Mouse (Mus musculus): Measurements from ENCODE around the gene Acbd3.

Gene Acbd3

GRCm38 (mm10) chr1:180725704-180726179 is at the start of gene Acbd3:
Acbd3 (plus strand) TSS chr1:180726043.
- peak; percentile 90 to 93 for DNase-seq (ENCODE audit: low spot score in 2 of 2)

DNA sequence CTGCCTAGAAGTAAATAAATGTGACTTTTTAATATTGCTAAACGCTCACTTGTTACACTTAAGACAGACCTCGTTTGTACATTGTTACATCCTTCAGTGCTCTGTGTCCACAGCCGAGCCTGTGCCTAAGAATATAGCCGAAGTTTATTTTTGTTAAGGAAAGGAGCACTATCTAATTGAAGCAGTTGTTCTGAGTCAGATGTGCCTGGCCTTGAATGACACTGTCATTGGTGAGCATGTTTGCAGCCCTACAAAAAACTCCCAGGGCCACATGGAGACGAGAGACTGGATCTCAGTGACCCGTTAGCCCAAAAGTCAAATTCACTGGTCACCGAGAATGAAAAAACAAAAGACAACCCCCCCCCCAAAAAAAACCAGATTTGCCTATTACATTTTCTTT is 34.6 kb upstream of the Acbd3 start:
- DNase-seq (ENCODE audit: low spot score in 2 of 2), result no peak

GRCm38 (mm10) chr1:180696626-180697352 is 29.1 kb upstream of the Acbd3 start, which contains the start of gene Mixl1:
Mixl1 (minus strand) TSS chr1:180697034.
- DNase-seq (ENCODE audit: low spot score in 2 of 2), result no peak

- DNase-seq (ENCODE audit: low spot score in 2 of 2), result no peak
These were observed 27.8 kb upstream of the Acbd3 start for GRCm38 (mm10) chr1:180698063-180698462.

GRCm38 (mm10) chr1:180703400-180703799 is 22.4 kb upstream of the Acbd3 start:
- DNase-seq (ENCODE audit: low spot score in 2 of 2), result no peak

DNA sequence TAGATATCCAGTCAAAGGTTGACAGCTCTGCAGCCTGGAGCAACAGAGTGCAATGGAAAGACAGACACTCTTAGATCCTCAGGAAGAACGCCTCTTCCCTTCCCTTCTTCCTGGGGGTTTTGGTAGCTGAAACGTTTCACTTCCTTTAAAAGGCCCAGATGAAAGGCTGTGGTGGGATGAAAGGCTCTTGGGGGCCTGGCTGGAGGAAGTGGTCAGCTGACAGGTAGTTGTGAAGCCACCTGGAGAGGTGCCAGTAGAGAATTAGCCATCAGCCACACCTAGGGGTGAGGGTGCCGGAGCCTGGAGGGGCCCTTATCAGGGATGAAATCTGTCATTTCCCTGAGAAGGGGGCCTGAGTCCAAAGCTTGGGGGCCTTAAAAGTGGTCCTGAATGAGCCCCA is 18.5 kb upstream of the Acbd3 start:
- DNase-seq (ENCODE audit: low spot score in 2 of 2), result no peak

GRCm38 (mm10) chr1:180707813-180708212 is 18.0 kb upstream of the Acbd3 start:
- no peak for DNase-seq (ENCODE audit: low spot score in 2 of 2)

GRCm38 (mm10) chr1:180708935-180709776 is 16.7 kb upstream of the Acbd3 start:
- no peak for DNase-seq (ENCODE audit: low spot score in 2 of 2)

DNA sequence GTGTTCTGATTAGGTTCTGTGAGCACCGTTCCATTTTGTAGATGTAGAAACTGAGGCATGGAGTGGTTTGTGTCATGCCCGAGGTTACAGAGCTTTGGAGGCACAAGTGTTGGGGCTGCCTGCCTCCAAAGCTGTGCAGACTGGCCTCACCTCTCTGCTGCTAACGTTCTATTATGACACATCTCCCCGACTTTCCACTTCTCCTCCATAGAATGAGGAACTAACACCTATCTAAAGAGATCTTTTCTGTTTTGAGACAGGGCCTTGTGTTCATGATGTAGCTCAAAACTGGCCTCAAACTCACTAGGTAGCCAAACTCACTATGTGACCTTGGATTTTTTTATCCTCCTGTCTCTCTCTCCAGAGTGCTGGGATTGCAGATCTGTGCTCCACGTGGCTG is 7.1 kb upstream of the Acbd3 start:
- no peak for DNase-seq (ENCODE audit: low spot score in 2 of 2)

DNA sequence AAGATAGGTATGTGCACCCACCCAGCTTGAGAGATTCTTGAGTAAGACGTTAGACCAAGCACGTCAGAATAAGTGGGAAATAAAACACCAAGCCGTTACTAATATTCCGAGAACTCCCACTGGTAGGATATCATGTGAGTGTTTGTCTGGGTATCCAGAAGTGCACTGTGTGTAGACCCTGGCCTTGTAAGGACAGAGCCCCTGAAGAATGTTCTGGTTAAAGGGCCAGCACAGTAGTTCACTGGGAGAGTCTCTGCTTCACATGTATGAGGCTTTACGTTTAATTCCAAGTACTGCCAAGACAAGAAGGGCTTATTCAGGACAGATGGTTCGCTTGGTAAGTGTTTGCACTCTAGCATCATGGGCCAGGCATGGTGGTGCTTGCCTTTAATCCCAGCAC is 6.4 kb upstream of the Acbd3 start:
- DNase-seq (ENCODE audit: low spot score in 2 of 2), result no peak

DNA sequence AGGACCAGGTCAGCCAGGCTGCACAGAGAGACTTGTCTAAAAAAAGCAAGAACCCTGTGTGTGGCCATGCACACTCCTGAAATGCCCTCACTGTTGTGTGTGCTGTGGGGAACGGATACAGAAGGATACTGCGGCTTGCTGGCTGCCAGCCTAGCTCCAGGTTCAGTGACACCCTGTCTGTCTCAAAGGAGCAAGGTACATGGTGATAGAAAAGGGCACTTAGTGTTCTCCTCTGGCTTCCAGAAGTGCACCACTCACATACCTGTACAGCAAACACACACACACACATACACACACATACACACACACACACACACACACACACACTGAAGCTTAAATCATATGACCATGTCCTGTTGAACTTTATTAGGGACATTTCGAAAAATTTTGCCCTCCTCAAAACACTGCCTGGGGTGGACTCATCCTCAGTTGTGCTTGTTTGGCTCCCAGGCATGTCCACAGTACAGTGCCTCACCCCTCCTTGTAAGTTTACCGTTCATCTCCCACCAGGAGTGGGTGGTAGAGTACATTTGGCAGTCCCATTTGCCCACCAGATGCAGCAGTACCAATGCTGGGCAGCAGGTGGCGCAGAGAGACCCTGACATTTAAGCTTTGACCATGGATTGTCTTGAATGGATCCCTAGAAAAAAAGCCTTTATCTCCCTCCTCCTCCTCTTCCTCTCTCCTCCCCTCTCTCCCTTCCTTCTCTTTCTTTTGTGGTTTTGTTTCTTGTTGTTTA is 5.7 kb upstream of the Acbd3 start:
- peak; percentile 66 to 90 for DNase-seq (ENCODE audit: low spot score in 2 of 2)

DNA sequence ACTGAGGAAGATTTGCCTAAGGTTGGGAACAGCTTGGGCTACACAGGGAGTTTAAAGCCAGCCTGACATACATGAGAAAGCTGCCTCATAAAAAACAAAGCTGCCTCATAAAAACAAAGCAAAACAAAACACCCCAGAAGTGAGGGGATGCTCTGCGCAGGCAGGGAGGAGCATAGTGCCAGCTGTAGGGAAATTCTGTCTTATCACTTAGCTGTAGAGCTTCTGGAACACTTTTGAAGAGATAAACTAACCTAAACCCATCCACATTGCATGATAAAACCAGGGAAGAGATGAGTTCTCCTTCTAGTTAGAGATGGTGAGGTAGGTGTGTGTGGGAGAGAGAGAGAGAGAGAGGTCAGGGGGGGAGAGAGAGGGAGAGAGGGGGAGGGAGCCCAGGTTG is 3.2 kb upstream of the Acbd3 start:
- DNase-seq (ENCODE audit: low spot score in 2 of 2), result no peak

DNA sequence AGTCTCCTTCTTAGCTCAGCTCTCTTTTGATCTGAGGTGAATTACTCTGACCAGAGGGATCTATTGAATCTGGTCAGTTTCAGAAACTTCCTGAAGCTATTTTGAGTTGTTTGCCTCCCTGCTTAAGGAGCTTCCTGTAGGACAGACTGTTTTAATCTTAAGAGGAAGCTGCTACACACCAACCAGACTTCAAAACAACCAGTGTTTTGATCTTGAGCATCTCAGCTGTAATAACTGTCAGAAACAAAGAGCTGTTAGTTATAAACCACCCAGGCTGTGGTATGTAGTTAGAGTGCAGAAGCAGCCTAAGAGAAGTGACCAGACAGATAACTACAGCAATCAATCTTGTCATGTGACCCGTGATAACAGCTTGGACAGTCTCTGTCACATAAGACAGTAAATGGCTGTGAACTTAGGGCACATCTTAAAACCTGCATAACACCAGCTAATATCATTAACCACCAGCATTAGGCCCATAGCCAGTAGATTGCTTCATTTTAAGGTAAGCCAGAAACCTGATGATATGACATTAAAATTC is 2.1 kb upstream of the Acbd3 start:
- no peak for DNase-seq (ENCODE audit: low spot score in 2 of 2)

DNA sequence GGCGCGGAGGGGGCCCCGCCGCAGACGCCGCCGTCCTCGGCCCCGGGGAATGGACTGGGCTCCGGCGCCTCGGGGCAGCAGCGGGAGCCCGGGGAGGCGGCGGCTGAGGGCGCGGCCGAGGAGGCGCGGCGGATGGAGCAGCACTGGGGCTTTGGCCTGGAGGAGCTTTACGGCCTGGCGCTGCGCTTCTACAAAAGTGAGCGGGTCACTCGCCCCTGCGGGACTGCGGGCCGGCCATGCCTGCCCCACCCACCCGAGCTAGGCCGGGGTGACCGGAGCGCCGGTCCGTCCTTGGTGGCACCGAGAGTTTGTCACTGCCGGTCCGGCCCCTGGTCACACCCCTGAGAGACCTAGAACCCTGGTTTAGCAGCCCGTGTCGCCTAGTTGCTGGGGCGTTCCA is 340 bp downstream of the Acbd3 start:
- DNase-seq (ENCODE audit: low spot score in 2 of 2), result peak in 1 of 2 experiments; percentile 67

DNA sequence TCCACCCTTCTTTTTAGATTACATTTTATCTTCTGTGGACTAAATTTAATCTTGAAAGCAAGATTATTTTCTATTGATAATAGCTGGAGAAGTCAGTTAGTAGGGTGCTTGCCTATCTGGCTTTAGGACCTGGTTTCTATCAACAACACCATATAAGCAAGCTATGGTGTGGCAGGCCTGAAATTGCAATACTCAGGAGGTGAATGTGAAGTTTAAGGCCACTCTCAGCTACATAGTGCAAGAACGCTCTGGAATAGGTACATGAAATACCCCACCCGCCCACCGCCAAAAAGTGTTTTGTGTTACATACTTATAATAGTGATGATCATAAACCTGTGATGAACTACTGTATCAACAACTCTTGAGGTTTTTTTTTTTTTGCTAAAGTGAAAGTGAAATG is 3.4 kb downstream of the Acbd3 start:
- no peak for DNase-seq (ENCODE audit: low spot score in 2 of 2)

GRCm38 (mm10) chr1:180747827-180748226 is 22.0 kb downstream of the Acbd3 start:
- no peak for DNase-seq (ENCODE audit: low spot score in 2 of 2)

- DNase-seq (ENCODE audit: low spot score in 2 of 2), result no peak
These were observed 26.3 kb downstream of the Acbd3 start for GRCm38 (mm10) chr1:180752115-180752514.

DNA sequence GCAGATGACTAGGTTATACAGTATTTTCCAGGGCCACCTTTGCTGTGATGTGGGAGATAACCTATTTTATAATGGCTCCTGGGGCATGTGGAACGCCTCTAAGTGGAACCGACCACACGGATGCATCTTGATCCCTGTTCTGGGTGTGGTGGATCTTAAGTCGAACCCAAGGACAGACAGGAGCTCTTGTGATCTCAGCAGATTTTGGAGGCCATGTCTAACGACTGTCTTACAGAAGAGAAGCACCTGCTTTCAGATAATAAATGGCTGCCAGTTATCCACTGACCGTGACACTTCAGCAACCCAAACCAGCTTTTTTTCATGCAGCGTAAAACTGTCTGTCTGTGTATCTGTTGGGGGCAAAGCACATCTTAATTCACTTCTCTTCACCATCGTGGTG is 28.5 kb downstream of the Acbd3 start:
- DNase-seq (ENCODE audit: low spot score in 2 of 2), result no peak

GRCm38 (mm10) chr1:180756711-180757110 is 30.9 kb downstream of the Acbd3 start:
- DNase-seq (ENCODE audit: low spot score in 2 of 2), result no peak

DNA sequence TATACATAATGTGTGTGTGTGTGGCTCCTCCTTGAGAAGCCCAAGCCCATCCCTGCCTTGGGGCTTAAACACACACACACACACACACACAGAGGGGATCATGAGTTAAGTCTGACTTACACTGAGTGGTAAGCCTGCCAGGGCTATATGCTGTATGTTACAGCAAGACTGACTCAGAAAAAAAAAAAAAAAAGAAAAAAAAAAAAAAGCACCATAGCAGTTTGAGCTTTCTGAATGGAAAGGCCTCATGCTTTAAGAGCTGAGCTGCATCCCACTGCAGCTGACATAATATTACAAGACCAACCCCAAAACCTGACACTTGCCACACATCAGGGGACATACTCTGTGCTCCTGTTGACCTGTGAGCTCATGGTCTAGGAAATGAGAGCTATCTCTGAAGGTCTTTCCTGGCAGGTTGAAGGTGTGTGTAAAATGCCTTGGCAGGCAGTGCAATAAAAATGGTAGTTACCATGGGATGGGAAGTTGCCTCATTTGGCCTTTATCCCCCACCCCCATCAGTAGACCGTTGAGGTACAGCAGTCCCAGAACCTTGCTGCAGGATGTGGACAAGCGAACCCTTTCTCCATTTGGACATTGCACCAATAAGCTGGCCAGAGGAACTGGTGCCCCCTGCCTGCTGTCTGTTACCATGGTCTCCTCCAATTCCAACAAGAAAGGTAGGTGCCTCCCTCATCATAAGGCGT is 31.6 kb downstream of the Acbd3 start:
- no peak for DNase-seq (ENCODE audit: low spot score in 2 of 2)

DNA sequence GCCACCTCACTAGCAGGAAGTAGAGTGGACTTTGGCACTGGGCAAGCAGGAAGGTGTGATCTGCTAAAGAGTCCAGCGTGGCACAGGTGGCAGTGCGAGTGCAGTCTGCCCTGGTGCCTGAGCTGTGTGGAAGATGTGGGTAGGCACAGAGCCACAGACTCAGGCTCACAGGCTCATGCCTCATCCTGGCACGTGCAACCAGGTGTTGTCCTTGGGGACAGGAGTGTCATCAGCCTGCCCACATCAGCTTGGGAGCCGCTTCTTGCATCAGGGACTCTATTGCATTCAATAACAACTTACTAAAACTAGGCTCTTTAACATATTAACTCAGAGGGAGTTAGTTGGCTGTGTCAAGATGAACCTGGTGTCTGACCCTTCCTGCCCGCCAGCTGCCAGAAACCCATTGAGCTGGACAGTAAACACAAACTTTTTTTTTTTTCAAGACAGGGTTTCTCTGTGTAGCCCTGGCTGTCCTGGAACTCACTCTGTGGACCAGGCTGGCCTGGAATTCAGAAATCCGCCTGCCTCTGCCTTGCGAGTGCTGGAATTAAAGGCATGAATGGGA is 32.2 kb downstream of the Acbd3 start:
- no peak for DNase-seq (ENCODE audit: low spot score in 2 of 2)
